Mouse (Mus musculus) cerebellum, postnatal 25 days (tissue): ENCODE data around the gene Ltbp1.

ENCODE experiments used
- DNase-seq, 2 experiments: peaks; one replicate each; pipeline ENCODE4 v3.0.0; 2021; ENCODE audit warnings: mixed read lengths in 2 of 2

The Ltbp1 gene

GRCm38 (mm10) chr17:75245085-75245484 lies 239.7 kb downstream of the Ltbp1 start:
- DNase-seq, result no peak

- no peak for DNase-seq
These were observed 243.3 kb downstream of the Ltbp1 start for GRCm38 (mm10) chr17:75248632-75249031.

- no peak for DNase-seq
These were observed 245.2 kb downstream of the Ltbp1 start for GRCm38 (mm10) chr17:75250571-75250970.

- no peak for DNase-seq
These were observed 245.7 kb downstream of the Ltbp1 start for GRCm38 (mm10) chr17:75251094-75251493.

- DNase-seq, result no peak
These were observed 247.2 kb downstream of the Ltbp1 start for GRCm38 (mm10) chr17:75252540-75252939.

- no peak for DNase-seq
These were observed 249.5 kb downstream of the Ltbp1 start for GRCm38 (mm10) chr17:75254909-75255308.

- no peak for DNase-seq
These were observed 250.6 kb downstream of the Ltbp1 start for GRCm38 (mm10) chr17:75255967-75256366.

- DNase-seq, result no peak
These were observed 253.1 kb downstream of the Ltbp1 start for GRCm38 (mm10) chr17:75258427-75258826.

GRCm38 (mm10) chr17:75263336-75263990 lies 258.1 kb downstream of the Ltbp1 start:
- no peak for DNase-seq

GRCm38 (mm10) chr17:75268506-75268905 lies 263.1 kb downstream of the Ltbp1 start:
- no peak for DNase-seq

- DNase-seq, result no peak
These were observed 267.1 kb downstream of the Ltbp1 start for GRCm38 (mm10) chr17:75272446-75272845.

GRCm38 (mm10) chr17:75273272-75273671 lies 267.9 kb downstream of the Ltbp1 start:
- no peak for DNase-seq

- no peak for DNase-seq
These were observed 269.9 kb downstream of the Ltbp1 start for GRCm38 (mm10) chr17:75275302-75275701.

- DNase-seq, result no peak
These were observed 272.7 kb downstream of the Ltbp1 start for GRCm38 (mm10) chr17:75278106-75278505.

GRCm38 (mm10) chr17:75278561-75278960 lies 273.2 kb downstream of the Ltbp1 start:
- DNase-seq, result no peak

- DNase-seq, result no peak
These were observed 276.0 kb downstream of the Ltbp1 start for GRCm38 (mm10) chr17:75281345-75281744.

- DNase-seq, result no peak
These were observed 279.7 kb downstream of the Ltbp1 start for GRCm38 (mm10) chr17:75284876-75285708.

GRCm38 (mm10) chr17:75292986-75293385 lies 287.6 kb downstream of the Ltbp1 start:
- no peak for DNase-seq

GRCm38 (mm10) chr17:75293725-75294124 lies 288.4 kb downstream of the Ltbp1 start:
- peak in 1 of 2 experiments; percentile 7 for DNase-seq

- no peak for DNase-seq
These were observed 295.5 kb downstream of the Ltbp1 start for GRCm38 (mm10) chr17:75300908-75301307.

- DNase-seq, result no peak
These were observed 299.5 kb downstream of the Ltbp1 start for GRCm38 (mm10) chr17:75304807-75305420.

GRCm38 (mm10) chr17:75305714-75306113 lies 300.3 kb downstream of the Ltbp1 start:
- DNase-seq, result no peak
